Mouse (Mus musculus): ENCODE data around the gene Gm10643. TPM values are rescaled to one million over a fixed set of nuclear protein-coding genes. Genes with fewer than 3 reads are reported as not detected.

Gm10643 gene
- polyA plus RNA-seq, 1 experiment from 2014 or later = 2.4 TPM

GRCm38 (mm10) chr8:84021569-84021968 lies 43.4 kb downstream of the Gm10643 start:
- DNase-seq (no peak), ATAC-seq (ENCODE audit: low FRiP score, low TSS enrichment) (no peak)
- 0 out of 2 replicates have a peak, but pooled peaks cover 7% of the 10 kb centered on the region for H3K4me1 ChIP-seq (ENCODE audit: control insufficient read depth, insufficient read depth, low read length)
- H3K4me2 ChIP-seq (ENCODE audit: low read length) = no peak overlapping the region
- no peak overlapping the region for H3K9ac ChIP-seq (replicated peaks; ENCODE audit: low read length)
- H3K27me3 ChIP-seq (ENCODE audit: control insufficient read depth, insufficient read depth, low read length) = peaks cover 11% of the 10 kb centered on the region; the same call in 1 of the 2 replicates
- H3K36me3 ChIP-seq (ENCODE audit: control insufficient read depth, insufficient read depth, low read length) = no peaks in the 10 kb centered on the region
- 43% methylated on average over 12 of the region's 12 CpGs for WGBS
- H3K27ac ChIP-seq (replicated peaks; ENCODE audit: low read depth, low read length) = no peak overlapping the region
- H3K4me3 ChIP-seq (replicated peaks; ENCODE audit: low read depth, low read length) = no peak overlapping the region
- no peaks in the 10 kb centered on the region for H3K9me3 ChIP-seq (ENCODE audit: control insufficient read depth, low read length)

- ATAC-seq (ENCODE audit: low FRiP score, low TSS enrichment) (no peak), DNase-seq (no peak)
- Histone ChIP-seq H3K4me3 (replicated peaks; ENCODE audit: low read depth, low read length) (no peak within 1 kb of the TSS), H3K9me3 (ENCODE audit: control insufficient read depth, low read length) (no peaks in the 10 kb centered on the region), H3K4me1 (ENCODE audit: control insufficient read depth, insufficient read depth, low read length) (0 out of 2 replicates have a peak, but pooled peaks cover 6% of the 10 kb centered on the region), H3K36me3 (ENCODE audit: control insufficient read depth, insufficient read depth, low read length) (no peaks in the 10 kb centered on the region), H3K27ac (replicated peaks; ENCODE audit: low read depth, low read length) (no peak within 1 kb of the TSS), H3K27me3 (ENCODE audit: control insufficient read depth, insufficient read depth, low read length) (peaks cover 7% of the 10 kb centered on the region; the same call in 1 of the 2 replicates), H3K4me2 (ENCODE audit: low read length) (no peak within 1 kb of the TSS), H3K9ac (replicated peaks; ENCODE audit: low read length) (no peak within 1 kb of the TSS)
- WGBS = 6% methylated on average over 18 of the region's 18 CpGs
Observed at GRCm38 (mm10) chr8:84021096-84021495, 43.8 kb downstream of the Gm10643 start, which contains the start of gene Palm3. Gene Palm3 (plus strand): TSS chr8:84021471.

GRCm38 (mm10) chr8:84019738-84020137 lies 45.2 kb downstream of the Gm10643 start:
- Histone ChIP-seq H3K27me3 (ENCODE audit: control insufficient read depth, insufficient read depth, low read length) (peaks cover 7% of the 10 kb centered on the region; the same call in 1 of the 2 replicates), H3K4me2 (ENCODE audit: low read length) (no peak overlapping the region), H3K9ac (replicated peaks; ENCODE audit: low read length) (no peak overlapping the region), H3K9me3 (ENCODE audit: control insufficient read depth, low read length) (no peaks in the 10 kb centered on the region), H3K4me1 (ENCODE audit: control insufficient read depth, insufficient read depth, low read length) (0 out of 2 replicates have a peak, but pooled peaks cover 3% of the 10 kb centered on the region), H3K36me3 (ENCODE audit: control insufficient read depth, insufficient read depth, low read length) (no peaks in the 10 kb centered on the region), H3K4me3 (replicated peaks; ENCODE audit: low read depth, low read length) (no peak overlapping the region), H3K27ac (replicated peaks; ENCODE audit: low read depth, low read length) (no peak overlapping the region)
- ATAC-seq (ENCODE audit: low FRiP score, low TSS enrichment) = no peak
- no peak for DNase-seq
- WGBS = 88% methylated on average over 9 of the region's 9 CpGs

GRCm38 (mm10) chr8:84015833-84016232 lies 49.1 kb downstream of the Gm10643 start:
- no peak overlapping the region for H3K4me3 ChIP-seq (replicated peaks; ENCODE audit: low read depth, low read length)
- no peak overlapping the region for H3K4me2 ChIP-seq (ENCODE audit: low read length)
- WGBS = 92% methylated on average over 5 of the region's 5 CpGs
- peaks cover 26% of the 10 kb centered on the region for H3K27me3 ChIP-seq (ENCODE audit: control insufficient read depth, insufficient read depth, low read length)
- ATAC-seq (ENCODE audit: low FRiP score, low TSS enrichment) = no peak
- no peak for DNase-seq
- no peak overlapping the region for H3K9ac ChIP-seq (replicated peaks; ENCODE audit: low read length)
- H3K36me3 ChIP-seq (ENCODE audit: control insufficient read depth, insufficient read depth, low read length) = no peaks in the 10 kb centered on the region
- H3K27ac ChIP-seq (replicated peaks; ENCODE audit: low read depth, low read length) = no peak overlapping the region
- H3K4me1 ChIP-seq (ENCODE audit: control insufficient read depth, insufficient read depth, low read length) = peaks cover 14% of the 10 kb centered on the region
- no peaks in the 10 kb centered on the region for H3K9me3 ChIP-seq (ENCODE audit: control insufficient read depth, low read length)

MicroRNA genes within 50 kb of the gene (microRNA counts, 519-probe panel; counts per million panel counts)
- microRNA mmu-miR-709 = 3,778 counts per million, percentile 21 among the panel's probes with 10 or more counts

Small RNAs within 50 kb of the gene (microRNA-seq; reads per million reads assigned to microRNA genes)
- not detected for gene Mir709

Other genes starting within 250 kb of the Gm10643 start
- gene Adgrl1, start 165.0 kb downstream of the Gm10643 start, polyA plus RNA-seq (2014; fragmentation: Nextera tagmentation; extraction: Ambion mirVana) = 77.2 and 92.7 TPM in 2 replicates
- gene Gm10644, start 109.9 kb downstream of the Gm10643 start, polyA plus RNA-seq (2014; fragmentation: Nextera tagmentation; extraction: Ambion mirVana) = 1.0 and 1.1 TPM in 2 replicates
- gene Asf1b, start 109.6 kb downstream of the Gm10643 start, polyA plus RNA-seq (2014; fragmentation: Nextera tagmentation; extraction: Ambion mirVana) = 7.9 and 15.5 TPM in 2 replicates
- 181 and 207 TPM in 2 replicates for gene Prkaca, start 92.1 kb downstream of the Gm10643 start, polyA plus RNA-seq (2014; fragmentation: Nextera tagmentation; extraction: Ambion mirVana)
- gene Samd1, start 67.5 kb downstream of the Gm10643 start, polyA plus RNA-seq (2014; fragmentation: Nextera tagmentation; extraction: Ambion mirVana) = 10.5 and 14.2 TPM in 2 replicates
- 0.53 and 0.89 TPM in 2 replicates for gene 1700067K01Rik, start 63.6 kb downstream of the Gm10643 start, polyA plus RNA-seq (2014; fragmentation: Nextera tagmentation; extraction: Ambion mirVana)
- 0.94 TPM in 1 of 2 replicates, not detected in the other for gene 2210011C24Rik, start 53.0 kb downstream of the Gm10643 start, polyA plus RNA-seq (2014; fragmentation: Nextera tagmentation; extraction: Ambion mirVana)
- 0.65 and 0.87 TPM in 2 replicates for gene Palm3, start 43.7 kb downstream of the Gm10643 start, polyA plus RNA-seq (2014; fragmentation: Nextera tagmentation; extraction: Ambion mirVana)
- 0.16 and 0.33 TPM in 2 replicates for gene Il27ra, start 22.5 kb downstream of the Gm10643 start, polyA plus RNA-seq (2014; fragmentation: Nextera tagmentation; extraction: Ambion mirVana)
- 1.2 TPM in 1 of 2 replicates, not detected in the other for gene Rln3, start 20.1 kb downstream of the Gm10643 start, polyA plus RNA-seq (2014; fragmentation: Nextera tagmentation; extraction: Ambion mirVana)
- gene Rfx1, start 1.7 kb upstream of the Gm10643 start, polyA plus RNA-seq (2014; fragmentation: Nextera tagmentation; extraction: Ambion mirVana) = 11.2 and 12.2 TPM in 2 replicates
- gene Dcaf15, start 39.6 kb upstream of the Gm10643 start, polyA plus RNA-seq (2014; fragmentation: Nextera tagmentation; extraction: Ambion mirVana) = 19.9 and 26.0 TPM in 2 replicates
- gene Podnl1, start 60.9 kb upstream of the Gm10643 start, polyA plus RNA-seq (2014; fragmentation: Nextera tagmentation; extraction: Ambion mirVana) = 0.63 and 0.68 TPM in 2 replicates
- 28.9 and 33.1 TPM in 2 replicates for gene Cc2d1a, start 82.8 kb upstream of the Gm10643 start, polyA plus RNA-seq (2014; fragmentation: Nextera tagmentation; extraction: Ambion mirVana)
- 1.8 and 1.9 TPM in 2 replicates for gene 4930432K21Rik, start 82.9 kb upstream of the Gm10643 start, polyA plus RNA-seq (2014; fragmentation: Nextera tagmentation; extraction: Ambion mirVana)
- 9.4 and 11.7 TPM in 2 replicates for gene Nanos3, start 120.1 kb upstream of the Gm10643 start, polyA plus RNA-seq (2014; fragmentation: Nextera tagmentation; extraction: Ambion mirVana)
- gene Zswim4, start 171.9 kb upstream of the Gm10643 start, polyA plus RNA-seq (2014; fragmentation: Nextera tagmentation; extraction: Ambion mirVana) = 28.7 and 35.6 TPM in 2 replicates
- gene D8Ertd738e, start 184.6 kb upstream of the Gm10643 start, polyA plus RNA-seq (2014; fragmentation: Nextera tagmentation; extraction: Ambion mirVana) = 261 and 282 TPM in 2 replicates
- gene Mri1, start 192.2 kb upstream of the Gm10643 start, polyA plus RNA-seq (2014; fragmentation: Nextera tagmentation; extraction: Ambion mirVana) = 39.9 and 40.2 TPM in 2 replicates
- gene Ccdc130, start 205.2 kb upstream of the Gm10643 start, polyA plus RNA-seq (2014; fragmentation: Nextera tagmentation; extraction: Ambion mirVana) = 25.5 and 26.2 TPM in 2 replicates